Mouse (Mus musculus): Measurements from ENCODE around the gene Reg4. TPM values are rescaled to one million over a fixed set of nuclear protein-coding genes. Genes with fewer than 3 reads are reported as not detected.

The Reg4 gene
- polyA plus RNA-seq (2012; rRNA removed; ENCODE audit: low replicate concordance), result 47.7 and 57.8 TPM in 2 replicates

GRCm38 (mm10) chr3:98221856-98222255, at the start of gene Reg4:
Gene Reg4 (plus strand): TSS chr3:98222156.

GRCm38 (mm10) chr3:98280204-98280932, 58.4 kb downstream of the Reg4 start, which contains the start of gene Hmgcs2:
Gene Hmgcs2 (plus strand): TSS chr3:98280435.

Other genes with a start within 250 kb of the Reg4 start
- 2.6 and 5.0 TPM in 2 replicates for gene Notch2, start 208.6 kb upstream of the Reg4 start, polyA plus RNA-seq (2012; rRNA removed; ENCODE audit: low replicate concordance)
- gene Adam30, start 61.5 kb upstream of the Reg4 start, polyA plus RNA-seq (2012; rRNA removed; ENCODE audit: low replicate concordance), result not detected in 2 replicates
- 3.2 and 33.1 TPM in 2 replicates for gene Hmgcs2, start 58.3 kb downstream of the Reg4 start, polyA plus RNA-seq (2012; rRNA removed; ENCODE audit: low replicate concordance)
- gene Phgdh, start 117.8 kb downstream of the Reg4 start, polyA plus RNA-seq (2012; rRNA removed; ENCODE audit: low replicate concordance), result 22.3 and 29.8 TPM in 2 replicates
- gene Zfp697, start 160.3 kb downstream of the Reg4 start, polyA plus RNA-seq (2012; rRNA removed; ENCODE audit: low replicate concordance), result 0.33 and 0.84 TPM in 2 replicates
- gene Gm4450, start 235.0 kb downstream of the Reg4 start, polyA plus RNA-seq (2012; rRNA removed; ENCODE audit: low replicate concordance), result not detected in 2 replicates